Mouse (Mus musculus) C2C12 (cell line): ENCODE data around the gene Vipas39.

Source experiments
- CEBPB ChIP-seq: IDR thresholded peaks from one replicate; pipeline ENCODE4 v1.6.1; 2011; ENCODE audit warnings: low read depth, mild to moderate bottlenecking, control low read depth, moderate library complexity
- CTCF ChIP-seq: IDR thresholded peaks from one replicate; pipeline ENCODE4 v1.5.1; 2011; ENCODE audit not compliant: control insufficient read depth, insufficient read depth, insufficient read length
- FOSL1 ChIP-seq: IDR thresholded peaks from one replicate; pipeline ENCODE4 v1.8.0; 2011; ENCODE audit warnings: mild to moderate bottlenecking, low read length; ENCODE audit not compliant: poor library complexity, insufficient read depth, severe bottlenecking
- MAX ChIP-seq: IDR thresholded peaks from one replicate; pipeline ENCODE4 v1.6.1; 2011; ENCODE audit warnings: mild to moderate bottlenecking, control low read depth
- MYOD1 ChIP-seq: IDR thresholded peaks from one replicate; pipeline ENCODE4 v1.6.1; 2011; ENCODE audit warnings: low read depth; ENCODE audit not compliant: control insufficient read depth, insufficient read length
- MYOG ChIP-seq: IDR thresholded peaks from one replicate; pipeline ENCODE4 v1.6.1; 2011; ENCODE audit not compliant: control insufficient read depth, insufficient read length; ENCODE audit errors: extremely low read depth
- USF1 ChIP-seq: IDR thresholded peaks from one replicate; pipeline ENCODE4 v1.6.1; 2011; ENCODE audit warnings: low read depth, mild to moderate bottlenecking, control low read depth, moderate library complexity

DNA sequence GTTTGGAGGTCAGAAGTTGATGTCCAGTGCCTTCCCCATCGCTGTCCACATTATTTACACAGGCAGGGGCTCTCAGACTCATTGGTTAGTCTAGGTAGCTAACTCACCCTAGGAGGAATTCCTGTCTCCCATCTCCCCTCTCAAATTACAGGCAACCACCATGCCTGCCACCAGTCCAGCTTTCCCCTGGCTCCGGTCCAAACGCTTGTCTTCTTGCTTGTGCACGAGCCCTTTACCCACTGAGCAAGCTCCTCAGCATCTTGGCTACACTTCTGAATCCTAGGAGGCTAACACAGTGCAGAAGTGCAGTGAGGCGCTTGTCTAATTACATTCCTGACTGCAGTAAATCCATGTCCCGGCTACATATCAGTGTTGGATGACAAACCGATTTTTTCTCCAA, 46.7 kb downstream of the Vipas39 start:
- TF ChIP-seq CTCF (no peak), MAX (no peak), USF1 (no peak), MYOG (no peak), CEBPB (no peak), FOSL1 (no peak), MYOD1 (no peak)
